Mouse (Mus musculus) layer of hippocampus, adult 11-12 months (tissue): Measurements from ENCODE around the gene Cul3.
A peak's percentile ranks its signal among the peaks of the same experiment; 100 is the strongest.
"Not testable (repeated sequence)": the region's sequence is repeated elsewhere in the genome, so short reads cannot be mapped to it uniquely, and the experiment has no call there.

Source experiments
- DNase-seq: peaks from one replicate; pipeline ENCODE4 v3.0.0; 2022; ENCODE audit warnings: low spot score

The Cul3 gene

GRCm38 (mm10) chr1:80340436-80341376 is at the start of gene Cul3:
Gene Cul3 (minus strand): TSS chr1:80340480.
- DNase-seq = peak; percentile 96

GRCm38 (mm10) chr1:80389518-80389917 is 49.2 kb upstream of the Cul3 start:
- DNase-seq = no peak

- no peak for DNase-seq
Observed at GRCm38 (mm10) chr1:80383613-80384589, 43.6 kb upstream of the Cul3 start.

- DNase-seq = no peak
Observed at GRCm38 (mm10) chr1:80382928-80383327, 42.6 kb upstream of the Cul3 start.

GRCm38 (mm10) chr1:80381302-80381701 is 41.0 kb upstream of the Cul3 start:
- DNase-seq = no peak

- no peak for DNase-seq
Observed at GRCm38 (mm10) chr1:80372010-80372409, 31.7 kb upstream of the Cul3 start.

- DNase-seq = no peak
Observed at GRCm38 (mm10) chr1:80371189-80371889, 31.1 kb upstream of the Cul3 start.

GRCm38 (mm10) chr1:80363486-80363885 is 23.2 kb upstream of the Cul3 start:
- no peak for DNase-seq

GRCm38 (mm10) chr1:80362946-80363345 is 22.7 kb upstream of the Cul3 start:
- no peak for DNase-seq

- DNase-seq = no peak
Observed at GRCm38 (mm10) chr1:80362400-80362799, 22.1 kb upstream of the Cul3 start.

- DNase-seq = not testable (repeated sequence)
Observed at GRCm38 (mm10) chr1:80361771-80362170, 21.5 kb upstream of the Cul3 start.

GRCm38 (mm10) chr1:80360038-80360608 is 19.8 kb upstream of the Cul3 start:
- no peak for DNase-seq

GRCm38 (mm10) chr1:80340061-80340435 is 232 bp downstream of the Cul3 start:
- DNase-seq = peak; percentile 66

- DNase-seq = peak; percentile 21
Observed at GRCm38 (mm10) chr1:80339425-80340021, 757 bp downstream of the Cul3 start.

- DNase-seq = no peak
Observed at GRCm38 (mm10) chr1:80338398-80338797, 1.9 kb downstream of the Cul3 start.

GRCm38 (mm10) chr1:80335726-80336368 is 4.4 kb downstream of the Cul3 start:
- no peak for DNase-seq

- DNase-seq = no peak
Observed at GRCm38 (mm10) chr1:80335118-80335517, 5.2 kb downstream of the Cul3 start.

- DNase-seq = no peak
Observed at GRCm38 (mm10) chr1:80330970-80331369, 9.3 kb downstream of the Cul3 start.

GRCm38 (mm10) chr1:80325761-80326160 is 14.5 kb downstream of the Cul3 start:
- DNase-seq = no peak

- DNase-seq = no peak
Observed at GRCm38 (mm10) chr1:80324370-80324769, 15.9 kb downstream of the Cul3 start.
